Mouse (Mus musculus): ENCODE measurements around the gene Rabep2. TPM values are rescaled to one million over a fixed set of nuclear protein-coding genes. Genes with fewer than 3 reads are reported as not detected.
A peak's percentile ranks its signal among the peaks of the same experiment; 100 is the strongest.

Gene Rabep2
- polyA plus RNA-seq, 1 experiment from 2014 or later, result 7.1 TPM

- Histone ChIP-seq H3K4me3 (ENCODE audit: low read depth, low read length) (no peak overlapping the region), H3K4me2 (ENCODE audit: low read depth, low read length) (no peak overlapping the region), H3K27me3 (ENCODE audit: insufficient read depth, low read length) (no peaks in the 10 kb centered on the region), H3K9ac (replicated peaks) (no peak overlapping the region), H3K27ac (ENCODE audit: low read depth) (no peak overlapping the region), H3K4me1 (ENCODE audit: insufficient read depth) (peaks cover 17% of the 10 kb centered on the region), H3K9me3 (ENCODE audit: low read length) (no peaks in the 10 kb centered on the region), H3K36me3 (replicated peaks; ENCODE audit: insufficient read depth, low read length) (no peaks in the 10 kb centered on the region)
- no peak for ATAC-seq
- 68% methylated on average over 12 of the region's 13 CpGs for WGBS (ENCODE audit: insufficient replicate concordance)
- TF ChIP-seq EP300 (IDR thresholded peaks at IDR 0.05; ENCODE audit: low read depth) (no peak), CTCF (IDR thresholded peaks at IDR 0.05; ENCODE audit: low read depth) (no peak)
- no peak for DNase-seq
Measured at GRCm38 (mm10) chr7:126427323-126427860, 1.2 kb upstream of the Rabep2 start.

DNA sequence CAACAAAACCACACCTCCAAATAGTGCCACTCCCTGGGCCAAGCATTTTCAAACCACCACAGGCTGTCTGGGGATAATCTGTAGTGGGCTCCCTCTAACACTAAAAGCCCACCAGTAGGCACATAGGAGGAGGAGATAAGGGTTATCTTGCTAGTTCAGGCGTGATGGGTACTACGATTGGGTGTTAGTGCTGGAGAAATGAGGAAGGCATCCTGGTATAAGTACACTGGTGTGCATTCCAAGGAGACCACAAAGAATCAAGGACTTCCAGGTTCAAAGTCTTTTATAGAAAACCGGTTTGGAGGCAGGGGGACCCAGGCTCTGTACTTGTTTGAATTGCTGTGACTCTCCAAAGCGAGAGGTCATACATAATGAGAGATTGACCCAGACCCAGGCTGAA lies 405 bp upstream of the Rabep2 start:
- no peak for TF ChIP-seq EP300 (IDR thresholded peaks at IDR 0.05; ENCODE audit: low read depth)
- TF ChIP-seq CTCF (IDR thresholded peaks at IDR 0.05; ENCODE audit: low read depth), result no peak
- DNase-seq, result no peak
- peak overlapping the region; percentile 84 for H3K4me3 ChIP-seq (ENCODE audit: low read depth, low read length)

DNA sequence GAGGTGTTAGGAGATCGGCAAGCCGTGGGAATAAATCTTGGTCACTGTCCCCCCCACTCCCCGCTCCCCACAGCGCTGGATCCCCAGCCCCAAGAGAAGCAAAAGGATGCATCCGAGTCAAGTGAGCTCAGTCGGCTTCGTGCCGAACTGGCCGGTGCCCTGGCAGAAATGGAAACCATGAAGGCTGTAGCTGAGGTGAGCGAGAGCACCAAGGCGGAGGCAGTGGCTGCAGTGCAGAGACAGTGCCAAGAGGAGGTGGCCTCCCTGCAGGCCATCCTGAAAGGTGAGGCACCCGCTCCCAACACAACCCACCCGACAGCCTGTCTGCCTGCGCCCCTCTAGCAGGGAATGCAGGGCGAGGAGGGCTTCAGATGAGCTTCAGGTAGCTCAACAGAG lies 942 bp downstream of the Rabep2 start:
- H3K4me1 ChIP-seq (ENCODE audit: insufficient read depth), result peaks cover 17% of the 10 kb centered on the region
- no peaks in the 10 kb centered on the region for H3K27me3 ChIP-seq (ENCODE audit: insufficient read depth, low read length)
- DNase-seq (no peak), ATAC-seq (peak; percentile 2; the same call in 1 of the 2 replicates)
- peak overlapping the region; percentile 84 for H3K4me3 ChIP-seq (ENCODE audit: low read depth, low read length)
- no peak overlapping the region for H3K27ac ChIP-seq (ENCODE audit: low read depth)
- peak overlapping the region; percentile 78 for H3K9ac ChIP-seq (replicated peaks)
- no peak for TF ChIP-seq CTCF (IDR thresholded peaks at IDR 0.05; ENCODE audit: low read depth)
- TF ChIP-seq EP300 (IDR thresholded peaks at IDR 0.05; ENCODE audit: low read depth), result no peak
- peak overlapping the region; percentile 97 for H3K4me2 ChIP-seq (ENCODE audit: low read depth, low read length)
- 39% methylated on average over 15 of the region's 15 CpGs for WGBS (ENCODE audit: insufficient replicate concordance)
- H3K9me3 ChIP-seq (ENCODE audit: low read length), result no peaks in the 10 kb centered on the region
- peaks cover 8% of the 10 kb centered on the region for H3K36me3 ChIP-seq (replicated peaks; ENCODE audit: insufficient read depth, low read length)

More for the DNA sequence above, 405 bp upstream of the Rabep2 start:
- no peak for ATAC-seq
- Histone ChIP-seq H3K4me2 (ENCODE audit: low read depth, low read length) (peak overlapping the region; percentile 97), H3K27me3 (ENCODE audit: insufficient read depth, low read length) (no peaks in the 10 kb centered on the region), H3K4me1 (ENCODE audit: insufficient read depth) (peaks cover 17% of the 10 kb centered on the region), H3K9me3 (ENCODE audit: low read length) (no peaks in the 10 kb centered on the region), H3K36me3 (replicated peaks; ENCODE audit: insufficient read depth, low read length) (no peaks in the 10 kb centered on the region), H3K9ac (replicated peaks) (peak overlapping the region; percentile 78), H3K27ac (ENCODE audit: low read depth) (peak overlapping the region; percentile 81)
- 20% methylated on average over 4 of the region's 4 CpGs for WGBS (ENCODE audit: insufficient replicate concordance)

GRCm38 (mm10) chr7:126430167-126430566 lies 1.6 kb downstream of the Rabep2 start:
- H3K4me3 ChIP-seq (ENCODE audit: low read depth, low read length), result no peak overlapping the region
- H3K27ac ChIP-seq (ENCODE audit: low read depth), result no peak overlapping the region
- no peak overlapping the region for H3K9ac ChIP-seq (replicated peaks)
- TF ChIP-seq EP300 (IDR thresholded peaks at IDR 0.05; ENCODE audit: low read depth), result no peak
- TF ChIP-seq CTCF (IDR thresholded peaks at IDR 0.05; ENCODE audit: low read depth), result no peak
- peaks cover 8% of the 10 kb centered on the region for H3K36me3 ChIP-seq (replicated peaks; ENCODE audit: insufficient read depth, low read length)
- H3K4me1 ChIP-seq (ENCODE audit: insufficient read depth), result peaks cover 17% of the 10 kb centered on the region
- H3K4me2 ChIP-seq (ENCODE audit: low read depth, low read length), result peak overlapping the region; percentile 97; the same call in 1 of the 2 replicates
- no peaks in the 10 kb centered on the region for H3K27me3 ChIP-seq (ENCODE audit: insufficient read depth, low read length)
- H3K9me3 ChIP-seq (ENCODE audit: low read length), result no peaks in the 10 kb centered on the region
- ATAC-seq, result no peak
- no peak for DNase-seq

- no peak overlapping the region for H3K27ac ChIP-seq (ENCODE audit: low read depth)
- peaks cover 2% of the 10 kb centered on the region for H3K4me1 ChIP-seq (ENCODE audit: insufficient read depth)
- no peak overlapping the region for H3K9ac ChIP-seq (replicated peaks)
- ATAC-seq (no peak), DNase-seq (no peak)
- WGBS (ENCODE audit: insufficient replicate concordance), result 83% methylated on average over 7 of the region's 7 CpGs
- H3K4me3 ChIP-seq (ENCODE audit: low read depth, low read length), result no peak overlapping the region
- no peak for TF ChIP-seq CTCF (IDR thresholded peaks at IDR 0.05; ENCODE audit: low read depth)
- TF ChIP-seq EP300 (IDR thresholded peaks at IDR 0.05; ENCODE audit: low read depth), result no peak
- H3K9me3 ChIP-seq (ENCODE audit: low read length), result no peaks in the 10 kb centered on the region
- peaks cover 8% of the 10 kb centered on the region for H3K36me3 ChIP-seq (replicated peaks; ENCODE audit: insufficient read depth, low read length)
- H3K4me2 ChIP-seq (ENCODE audit: low read depth, low read length), result no peak overlapping the region
- H3K27me3 ChIP-seq (ENCODE audit: insufficient read depth, low read length), result no peaks in the 10 kb centered on the region
Measured at GRCm38 (mm10) chr7:126434726-126435125, 6.2 kb downstream of the Rabep2 start.

DNA sequence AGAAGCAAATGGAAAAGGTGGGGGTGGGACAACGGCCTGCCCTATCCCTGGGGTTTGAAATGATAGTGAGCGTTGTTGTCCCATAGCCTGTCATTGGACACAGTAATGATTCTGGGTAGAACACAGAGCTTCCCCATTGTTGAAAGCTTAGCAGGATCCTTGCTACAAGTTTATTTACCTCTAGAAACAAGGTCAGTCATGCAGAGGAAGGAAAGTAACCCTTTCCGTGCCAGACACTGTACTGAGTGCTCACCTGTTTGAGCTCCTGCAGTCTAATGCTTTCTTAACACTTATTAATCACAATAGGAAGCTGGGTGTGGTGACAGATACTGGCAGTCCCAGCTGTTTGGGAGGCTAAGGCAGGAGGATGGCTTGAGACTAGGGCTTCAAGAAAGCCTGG lies 7.2 kb downstream of the Rabep2 start:
- Histone ChIP-seq H3K9ac (replicated peaks) (no peak overlapping the region), H3K27me3 (ENCODE audit: insufficient read depth, low read length) (no peaks in the 10 kb centered on the region), H3K4me1 (ENCODE audit: insufficient read depth) (no peaks in the 10 kb centered on the region), H3K4me3 (ENCODE audit: low read depth, low read length) (no peak overlapping the region), H3K4me2 (ENCODE audit: low read depth, low read length) (no peak overlapping the region), H3K36me3 (replicated peaks; ENCODE audit: insufficient read depth, low read length) (peaks cover 10% of the 10 kb centered on the region), H3K27ac (ENCODE audit: low read depth) (no peak overlapping the region), H3K9me3 (ENCODE audit: low read length) (no peaks in the 10 kb centered on the region)
- no peak for TF ChIP-seq CTCF (IDR thresholded peaks at IDR 0.05; ENCODE audit: low read depth)
- TF ChIP-seq EP300 (IDR thresholded peaks at IDR 0.05; ENCODE audit: low read depth), result no peak
- 72% methylated on average over 3 of the region's 3 CpGs for WGBS (ENCODE audit: insufficient replicate concordance)
- ATAC-seq (no peak), DNase-seq (no peak)

GRCm38 (mm10) chr7:126436851-126437250 lies 8.3 kb downstream of the Rabep2 start:
- TF ChIP-seq CTCF (IDR thresholded peaks at IDR 0.05; ENCODE audit: low read depth), result peak; percentile 98
- no peak for TF ChIP-seq EP300 (IDR thresholded peaks at IDR 0.05; ENCODE audit: low read depth)
- DNase-seq, result peak; percentile 79
- H3K4me3 ChIP-seq (ENCODE audit: low read depth, low read length), result no peak overlapping the region
- no peaks in the 10 kb centered on the region for H3K27me3 ChIP-seq (ENCODE audit: insufficient read depth, low read length)
- 14% methylated on average over 8 of the region's 8 CpGs for WGBS (ENCODE audit: insufficient replicate concordance)
- no peak overlapping the region for H3K9ac ChIP-seq (replicated peaks)
- H3K27ac ChIP-seq (ENCODE audit: low read depth), result no peak overlapping the region
- no peak overlapping the region for H3K4me2 ChIP-seq (ENCODE audit: low read depth, low read length)
- H3K36me3 ChIP-seq (replicated peaks; ENCODE audit: insufficient read depth, low read length), result peaks cover 14% of the 10 kb centered on the region
- H3K9me3 ChIP-seq (ENCODE audit: low read length), result no peaks in the 10 kb centered on the region
- ATAC-seq, result peak; percentile 66
- H3K4me1 ChIP-seq (ENCODE audit: insufficient read depth), result no peaks in the 10 kb centered on the region
